Mouse (Mus musculus): ENCODE data around the gene Ift80. TPM values are rescaled to one million over a fixed set of nuclear protein-coding genes. Genes with fewer than 3 reads are reported as not detected.
"Not testable (repeated sequence)": the region's sequence is repeated elsewhere in the genome, so short reads cannot be mapped to it uniquely, and the experiment has no call there.

Gene Ift80
- polyA plus RNA-seq, 1 experiment from 2014 or later, result 8.4 TPM

GRCm38 (mm10) chr3:68904902-68905778 lies 99.2 kb downstream of the Ift80 start:
- no peak overlapping the region for H3K4me3 ChIP-seq
- no peaks in the 10 kb centered on the region for H3K36me3 ChIP-seq
- H3K9ac ChIP-seq, result no peak overlapping the region
- no peaks in the 10 kb centered on the region for H3K4me1 ChIP-seq (replicated peaks)
- ATAC-seq (ENCODE audit: low FRiP score, low read depth), result no peak
- H3K9me3 ChIP-seq, result no peaks in the 10 kb centered on the region
- no peak overlapping the region for H3K4me2 ChIP-seq
- no peaks in the 10 kb centered on the region for H3K27me3 ChIP-seq
- H3K27ac ChIP-seq (replicated peaks), result no peak overlapping the region
- WGBS, result 79% methylated on average over 2 of the region's 2 CpGs

GRCm38 (mm10) chr3:68902636-68903035 lies 101.7 kb downstream of the Ift80 start:
- H3K36me3 ChIP-seq; ATAC-seq (ENCODE audit: low FRiP score, low read depth); H3K9me3 ChIP-seq; H3K4me3 ChIP-seq; H3K4me2 ChIP-seq; H3K27me3 ChIP-seq; H3K27ac ChIP-seq (replicated peaks); H3K9ac ChIP-seq; H3K4me1 ChIP-seq (replicated peaks): not testable (repeated sequence)
- WGBS, result 89% methylated on average over 20 of the region's 20 CpGs

- Histone ChIP-seq H3K4me1 (replicated peaks) (no peaks in the 10 kb centered on the region), H3K9ac (no peak overlapping the region), H3K36me3 (no peaks in the 10 kb centered on the region), H3K27ac (replicated peaks) (no peak overlapping the region), H3K27me3 (no peaks in the 10 kb centered on the region), H3K9me3 (no peaks in the 10 kb centered on the region), H3K4me2 (no peak overlapping the region), H3K4me3 (no peak overlapping the region)
- ATAC-seq (ENCODE audit: low FRiP score, low read depth), result no peak
- WGBS, result 83% methylated on average over 5 of the region's 5 CpGs
Observed at GRCm38 (mm10) chr3:68897154-68897553, 107.2 kb downstream of the Ift80 start.

GRCm38 (mm10) chr3:68895426-68895825 lies 108.9 kb downstream of the Ift80 start:
- Histone ChIP-seq H3K27me3 (no peaks in the 10 kb centered on the region), H3K36me3 (no peaks in the 10 kb centered on the region), H3K9me3 (no peaks in the 10 kb centered on the region), H3K27ac (replicated peaks) (no peak overlapping the region), H3K9ac (no peak overlapping the region), H3K4me2 (no peak overlapping the region), H3K4me3 (no peak overlapping the region), H3K4me1 (replicated peaks) (no peaks in the 10 kb centered on the region)
- 64% methylated on average over 4 of the region's 4 CpGs for WGBS
- no peak for ATAC-seq (ENCODE audit: low FRiP score, low read depth)

- 83% methylated on average over 5 of the region's 5 CpGs for WGBS
- H3K4me1 ChIP-seq (replicated peaks), result no peaks in the 10 kb centered on the region
Observed at GRCm38 (mm10) chr3:68886845-68887244, 117.5 kb downstream of the Ift80 start.

GRCm38 (mm10) chr3:68874079-68874478 lies 130.3 kb downstream of the Ift80 start:
- H3K4me3 ChIP-seq, result no peak overlapping the region
- peaks cover 14% of the 10 kb centered on the region for H3K4me1 ChIP-seq (replicated peaks)
- H3K9me3 ChIP-seq, result no peaks in the 10 kb centered on the region
- H3K4me2 ChIP-seq, result no peak overlapping the region
- no peak overlapping the region for H3K9ac ChIP-seq
- no peaks in the 10 kb centered on the region for H3K27me3 ChIP-seq
- no peaks in the 10 kb centered on the region for H3K36me3 ChIP-seq
- ATAC-seq (ENCODE audit: low FRiP score, low read depth), result no peak
- no peak overlapping the region for H3K27ac ChIP-seq (replicated peaks)
- 87% methylated on average over 2 of the region's 2 CpGs for WGBS

More at GRCm38 (mm10) chr3:68886845-68887244, 117.5 kb downstream of the Ift80 start:
- Histone ChIP-seq H3K9ac (no peak overlapping the region), H3K9me3 (no peaks in the 10 kb centered on the region), H3K4me2 (no peak overlapping the region), H3K4me3 (no peak overlapping the region), H3K27me3 (no peaks in the 10 kb centered on the region), H3K36me3 (no peaks in the 10 kb centered on the region), H3K27ac (replicated peaks) (no peak overlapping the region)
- ATAC-seq (ENCODE audit: low FRiP score, low read depth), result no peak

- Histone ChIP-seq H3K4me3 (peak overlapping the region; percentile 84), H3K9ac (peak overlapping the region; percentile 72), H3K9me3 (no peaks in the 10 kb centered on the region), H3K27ac (replicated peaks) (no peak overlapping the region), H3K4me1 (replicated peaks) (peaks cover 19% of the 10 kb centered on the region), H3K4me2 (peak overlapping the region; percentile 98), H3K36me3 (no peaks in the 10 kb centered on the region), H3K27me3 (no peaks in the 10 kb centered on the region; the same call in 1 of the 2 replicates)
- 4% methylated on average over 15 of the region's 15 CpGs for WGBS
- ATAC-seq (ENCODE audit: low FRiP score, low read depth), result no peak
Observed at GRCm38 (mm10) chr3:68870568-68870950, 133.8 kb downstream of the Ift80 start.

- Histone ChIP-seq H3K4me1 (replicated peaks) (peaks cover 19% of the 10 kb centered on the region), H3K9me3 (no peaks in the 10 kb centered on the region), H3K27ac (replicated peaks) (peak overlapping the region; percentile 73), H3K36me3 (no peaks in the 10 kb centered on the region), H3K4me2 (peak overlapping the region; percentile 98), H3K9ac (peak overlapping the region; percentile 72), H3K27me3 (no peaks in the 10 kb centered on the region; the same call in 1 of the 2 replicates), H3K4me3 (peak overlapping the region; percentile 84)
- WGBS, result under 1% methylated on average over 92 of the region's 96 CpGs
- ATAC-seq (ENCODE audit: low FRiP score, low read depth), result peak; percentile 83
Observed at GRCm38 (mm10) chr3:68869691-68870567, 134.4 kb downstream of the Ift80 start.

GRCm38 (mm10) chr3:68869211-68869690 lies 135.1 kb downstream of the Ift80 start, which contains the start of gene 1110032F04Rik:
Gene 1110032F04Rik, plus strand, starts transcription at chr3:68869586.
- under 1% methylated on average over 56 of the region's 62 CpGs for WGBS
- peak; percentile 86 for ATAC-seq (ENCODE audit: low FRiP score, low read depth)
- H3K4me2 ChIP-seq, result peak within 1 kb of the TSS; percentile 98
- H3K9me3 ChIP-seq, result no peaks in the 10 kb centered on the region
- no peaks in the 10 kb centered on the region; the same call in 1 of the 2 replicates for H3K27me3 ChIP-seq
- peaks cover 19% of the 10 kb centered on the region for H3K4me1 ChIP-seq (replicated peaks)
- peak within 1 kb of the TSS; percentile 73 for H3K27ac ChIP-seq (replicated peaks)
- H3K9ac ChIP-seq, result peak within 1 kb of the TSS; percentile 72
- no peaks in the 10 kb centered on the region for H3K36me3 ChIP-seq
- peak within 1 kb of the TSS; percentile 84 for H3K4me3 ChIP-seq

- ATAC-seq (ENCODE audit: low FRiP score, low read depth), result no peak
- 91% methylated on average over 1 of the region's 1 CpGs for WGBS
Observed at GRCm38 (mm10) chr3:68852414-68852813, 152.0 kb downstream of the Ift80 start.

GRCm38 (mm10) chr3:68848323-68848722 lies 156.0 kb downstream of the Ift80 start:
- no peaks in the 10 kb centered on the region for H3K9me3 ChIP-seq
- ATAC-seq (ENCODE audit: low FRiP score, low read depth), result no peak
- no peaks in the 10 kb centered on the region for H3K27me3 ChIP-seq
- H3K4me1 ChIP-seq (replicated peaks), result no peaks in the 10 kb centered on the region
- H3K4me3 ChIP-seq, result no peak overlapping the region
- H3K4me2 ChIP-seq, result no peak overlapping the region
- WGBS, result 70% methylated on average over 3 of the region's 3 CpGs
- no peaks in the 10 kb centered on the region for H3K36me3 ChIP-seq
- H3K27ac ChIP-seq (replicated peaks), result no peak overlapping the region
- no peak overlapping the region for H3K9ac ChIP-seq

More at GRCm38 (mm10) chr3:68852414-68852813, 152.0 kb downstream of the Ift80 start:
- Histone ChIP-seq H3K27ac (replicated peaks) (no peak overlapping the region), H3K4me3 (no peak overlapping the region), H3K4me2 (no peak overlapping the region), H3K4me1 (replicated peaks) (no peaks in the 10 kb centered on the region), H3K9me3 (no peaks in the 10 kb centered on the region), H3K27me3 (no peaks in the 10 kb centered on the region), H3K9ac (no peak overlapping the region), H3K36me3 (no peaks in the 10 kb centered on the region)

- WGBS, result 90% methylated on average over 4 of the region's 4 CpGs
- H3K4me1 ChIP-seq (replicated peaks), result no peaks in the 10 kb centered on the region
- no peak for ATAC-seq (ENCODE audit: low FRiP score, low read depth)
Observed at GRCm38 (mm10) chr3:68844025-68844424, 160.3 kb downstream of the Ift80 start.

More at GRCm38 (mm10) chr3:68844025-68844424, 160.3 kb downstream of the Ift80 start:
- no peak overlapping the region for H3K9ac ChIP-seq
- no peak overlapping the region for H3K4me3 ChIP-seq
- no peak overlapping the region for H3K27ac ChIP-seq (replicated peaks)
- H3K9me3 ChIP-seq, result no peaks in the 10 kb centered on the region
- no peaks in the 10 kb centered on the region for H3K27me3 ChIP-seq
- H3K36me3 ChIP-seq, result no peaks in the 10 kb centered on the region
- H3K4me2 ChIP-seq, result no peak overlapping the region

All from hindbrain, embryonic 15.5 days (tissue).